Mouse (Mus musculus) spleen, postnatal 14 days (tissue): ENCODE measurements around the gene Zc3h4.
A peak's percentile ranks its signal among the peaks of the same experiment; 100 is the strongest.

ENCODE experiments used
- DNase-seq, 2 experiments: peaks; one replicate each; pipeline ENCODE4 v3.0.0; 2021 to 2022; ENCODE audit warnings: low spot score in 2 of 2

The Zc3h4 gene

GRCm38 (mm10) chr7:16433352-16433971 lies 32.8 kb downstream of the Zc3h4 start:
- no peak for DNase-seq

DNA sequence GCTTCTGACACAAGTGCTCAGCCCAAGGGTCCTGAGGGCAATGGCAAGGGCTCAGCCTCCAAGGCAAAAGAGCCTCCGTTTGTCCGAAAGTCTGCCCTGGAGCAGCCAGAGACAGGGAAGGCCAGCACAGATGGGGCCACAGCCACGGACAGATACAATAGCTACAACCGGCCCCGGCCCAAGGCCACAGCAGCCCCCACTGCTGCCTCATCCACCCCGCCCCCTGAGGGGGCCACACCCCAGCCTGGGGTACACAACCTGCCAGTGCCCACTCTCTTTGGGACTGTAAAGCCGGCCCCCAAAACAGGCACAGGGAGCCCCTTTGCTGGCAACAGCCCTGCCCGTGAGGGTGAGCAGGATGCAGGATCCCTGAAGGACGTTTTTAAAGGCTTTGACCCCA lies 34.4 kb downstream of the Zc3h4 start:
- no peak for DNase-seq

DNA sequence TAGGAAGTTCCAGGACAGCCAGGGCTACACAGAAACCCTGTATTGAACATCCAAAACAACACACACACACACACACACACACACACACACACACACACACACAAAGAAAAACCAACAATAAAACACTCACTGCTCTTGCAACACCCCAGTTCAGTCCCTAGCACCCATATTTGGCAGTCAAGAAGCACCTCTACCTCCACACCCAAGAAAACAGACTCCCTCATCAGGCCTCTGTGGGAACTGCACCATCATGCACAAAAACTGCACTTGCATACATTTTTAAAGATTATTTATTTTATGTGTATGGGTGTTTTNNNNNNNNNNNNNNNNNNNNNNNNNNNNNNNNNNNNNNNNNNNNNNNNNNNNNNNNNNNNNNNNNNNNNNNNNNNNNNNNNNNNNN lies 40.5 kb downstream of the Zc3h4 start:
- DNase-seq, result peak in 1 of 2 experiments; percentile 20

DNA sequence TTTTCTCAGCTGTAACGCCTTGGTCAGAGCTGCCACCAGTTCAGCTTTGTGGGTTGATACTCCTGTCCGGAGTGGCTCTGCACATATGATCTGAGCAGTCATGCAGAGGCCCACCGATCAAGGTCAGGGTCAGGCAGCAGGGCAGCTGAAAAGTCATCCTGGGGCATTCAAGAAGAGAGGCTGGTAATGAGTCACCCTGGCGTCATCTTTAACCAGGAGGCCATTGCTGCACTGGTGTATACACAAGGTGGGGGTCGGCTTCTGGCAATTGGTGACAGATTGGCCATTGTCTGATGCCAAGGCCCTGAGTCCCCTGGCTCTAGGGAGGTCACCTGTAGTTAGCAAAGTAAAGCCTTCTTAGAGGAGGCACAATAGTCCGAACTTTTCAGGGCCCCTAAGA lies 50.9 kb downstream of the Zc3h4 start:
- DNase-seq, result no peak

DNA sequence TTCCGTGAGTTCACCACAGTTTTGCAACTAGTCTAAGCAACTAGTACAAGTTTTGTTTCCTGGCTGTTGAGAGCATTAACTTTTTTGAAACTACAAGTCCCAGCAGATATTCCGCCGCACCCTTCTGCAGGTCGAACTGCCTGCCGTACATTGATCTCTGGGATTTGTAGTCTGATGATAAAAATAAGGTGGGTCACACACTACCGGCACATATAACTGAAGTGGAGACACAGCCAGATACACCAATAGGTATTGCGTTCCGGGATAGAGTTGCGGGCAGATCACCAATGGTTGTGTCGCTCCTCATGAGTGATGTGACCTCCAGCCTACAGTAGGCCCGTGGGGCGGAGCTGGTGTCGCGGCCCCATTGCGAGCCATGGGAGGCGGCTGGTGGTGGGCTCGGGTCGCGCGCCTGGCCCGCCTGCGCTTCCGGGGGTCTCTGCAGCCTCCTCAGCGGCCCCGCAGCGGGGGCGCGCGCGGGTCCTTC lies 51.9 kb downstream of the Zc3h4 start, which contains the start of gene Tmem160:
Gene Tmem160, plus strand, starts transcription at position 193 of the 487 bp plus-strand sequence.
- DNase-seq, result peak; percentile 61 to 75

GRCm38 (mm10) chr7:16453118-16453711 lies 52.5 kb downstream of the Zc3h4 start:
- no peak for DNase-seq

GRCm38 (mm10) chr7:16455016-16455415 lies 54.3 kb downstream of the Zc3h4 start:
- no peak for DNase-seq

- DNase-seq, result no peak
These were observed 55.6 kb downstream of the Zc3h4 start for GRCm38 (mm10) chr7:16456289-16456688.

DNA sequence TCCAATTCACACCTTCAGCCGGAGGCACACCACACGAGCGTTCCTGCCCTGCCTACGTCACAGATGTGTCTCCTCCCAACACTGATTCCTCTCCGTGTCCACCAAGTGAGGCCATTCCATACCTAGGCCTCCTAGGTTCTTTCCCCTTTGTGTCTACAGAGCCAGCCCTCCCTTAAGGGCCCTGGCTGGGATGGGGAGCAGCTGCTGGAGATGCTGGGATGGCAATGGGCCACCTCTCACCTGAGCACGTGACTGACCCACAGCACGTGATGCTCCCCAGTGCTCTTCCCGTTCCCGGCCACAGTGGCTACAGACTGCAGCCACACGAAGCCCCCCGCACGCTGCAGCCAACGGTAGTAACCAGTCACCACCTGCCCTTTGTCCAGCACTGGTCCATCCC lies 59.9 kb downstream of the Zc3h4 start:
- DNase-seq, result no peak

GRCm38 (mm10) chr7:16461151-16461550 lies 60.4 kb downstream of the Zc3h4 start:
- no peak for DNase-seq

- no peak for DNase-seq
These were observed 61.0 kb downstream of the Zc3h4 start for GRCm38 (mm10) chr7:16461705-16462104.

DNA sequence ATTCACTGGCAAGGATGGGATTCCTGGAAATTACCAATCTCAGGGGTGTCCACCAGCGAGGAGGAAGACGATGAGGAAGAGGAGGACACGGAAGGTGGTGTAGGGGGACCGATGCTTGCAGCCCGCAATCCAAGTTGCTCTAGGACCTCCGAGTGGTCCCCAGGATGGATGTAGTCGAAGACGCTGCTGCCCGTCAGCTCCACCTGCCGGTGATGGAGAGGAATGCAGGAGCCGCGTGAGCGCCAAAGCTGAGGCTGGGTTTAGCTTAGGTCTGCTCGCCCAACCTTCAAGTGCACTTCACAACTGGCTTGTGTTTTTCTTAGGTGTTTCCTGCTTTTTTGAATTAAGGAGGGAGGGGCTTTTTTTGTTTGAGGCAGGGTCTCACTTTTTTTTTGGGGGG lies 62.5 kb downstream of the Zc3h4 start:
- DNase-seq, result peak; percentile 63 to 79

DNA sequence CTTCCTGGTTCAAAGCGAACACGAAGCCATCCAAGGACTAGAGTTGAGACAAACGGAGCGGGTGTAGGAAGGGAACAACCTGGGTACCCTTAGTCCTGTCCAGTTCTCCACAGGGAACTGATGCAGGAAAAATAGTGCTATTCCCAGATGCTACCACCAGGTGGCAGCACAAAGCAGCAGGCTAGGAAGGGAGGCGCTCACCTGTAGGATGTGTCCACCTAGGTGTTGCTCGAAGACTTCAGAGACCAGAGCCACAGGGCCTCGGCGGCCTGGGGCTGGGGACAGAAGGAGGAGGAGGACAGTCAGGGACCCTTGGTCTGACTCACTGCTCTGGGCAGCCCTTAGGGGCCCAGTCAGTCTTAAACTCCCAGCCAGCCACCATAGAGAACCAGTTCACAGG lies 64.5 kb downstream of the Zc3h4 start:
- DNase-seq, result peak; percentile 46 to 68

DNA sequence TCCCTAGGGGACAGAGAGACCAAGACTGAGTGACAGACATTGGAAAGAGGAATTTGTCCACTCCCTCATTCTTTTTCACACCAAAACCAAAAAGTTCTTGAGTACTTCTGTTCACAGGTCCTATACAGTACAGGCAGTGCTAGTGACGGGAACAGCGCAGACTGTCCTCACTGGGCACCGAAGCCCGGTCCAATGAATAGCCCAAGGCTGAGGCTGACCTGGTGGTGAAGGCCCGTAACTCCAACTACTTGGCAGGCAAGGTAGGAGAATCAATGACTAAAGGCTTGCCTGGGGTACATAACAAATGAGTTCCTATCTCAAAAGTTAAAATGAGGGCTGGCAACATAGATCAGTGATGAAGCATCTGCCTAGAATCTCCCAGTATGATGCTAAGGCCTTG lies 64.9 kb downstream of the Zc3h4 start:
- no peak for DNase-seq

DNA sequence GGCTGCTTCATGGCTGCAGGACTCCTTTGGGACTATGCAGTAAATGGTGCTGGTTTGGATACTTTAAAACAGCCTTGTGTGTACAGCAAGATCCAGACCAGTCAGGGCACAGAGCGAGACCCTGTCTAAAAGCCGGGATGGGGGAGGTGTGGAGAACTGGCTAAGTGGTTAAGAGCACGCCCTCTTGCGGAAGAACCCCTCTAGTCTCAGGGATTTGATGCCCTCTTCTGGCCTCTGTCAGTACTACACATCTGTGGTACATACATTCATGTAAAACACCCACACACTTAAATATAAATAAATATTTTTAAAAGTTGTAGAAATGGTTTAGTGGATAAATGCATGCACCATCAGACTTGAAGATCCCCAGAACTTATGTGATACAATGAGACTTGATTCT lies 65.9 kb downstream of the Zc3h4 start:
- DNase-seq, result peak in 1 of 2 experiments; percentile 30

- no peak for DNase-seq
These were observed 67.4 kb downstream of the Zc3h4 start for GRCm38 (mm10) chr7:16468115-16468514.

- DNase-seq, result peak in 1 of 2 experiments; percentile 19
These were observed 70.8 kb downstream of the Zc3h4 start for GRCm38 (mm10) chr7:16471549-16471948.

- no peak for DNase-seq
These were observed 71.5 kb downstream of the Zc3h4 start for GRCm38 (mm10) chr7:16472116-16472709.

DNA sequence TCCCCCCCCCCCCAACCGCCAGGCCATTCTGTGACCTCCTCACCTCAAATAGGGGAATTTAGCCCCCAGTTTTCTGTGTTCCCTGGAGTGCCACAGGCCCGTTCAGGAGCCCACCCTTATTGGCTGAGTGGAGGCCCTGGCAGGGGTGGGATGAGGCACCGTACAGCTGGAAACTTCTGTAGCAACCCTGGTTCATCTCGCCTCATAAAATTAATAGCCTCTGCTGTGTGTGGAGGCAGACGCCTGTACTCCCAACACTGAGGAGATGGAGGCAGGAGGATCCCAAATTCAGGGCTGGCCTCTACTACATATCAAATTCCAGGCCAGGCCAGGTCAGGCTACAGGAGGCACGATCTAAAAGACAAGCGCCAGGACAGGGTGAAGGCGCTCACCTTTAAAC lies 73.1 kb downstream of the Zc3h4 start:
- DNase-seq, result no peak

- DNase-seq, result peak in 1 of 2 experiments; percentile 23
These were observed 73.7 kb downstream of the Zc3h4 start for GRCm38 (mm10) chr7:16474445-16474844.

DNA sequence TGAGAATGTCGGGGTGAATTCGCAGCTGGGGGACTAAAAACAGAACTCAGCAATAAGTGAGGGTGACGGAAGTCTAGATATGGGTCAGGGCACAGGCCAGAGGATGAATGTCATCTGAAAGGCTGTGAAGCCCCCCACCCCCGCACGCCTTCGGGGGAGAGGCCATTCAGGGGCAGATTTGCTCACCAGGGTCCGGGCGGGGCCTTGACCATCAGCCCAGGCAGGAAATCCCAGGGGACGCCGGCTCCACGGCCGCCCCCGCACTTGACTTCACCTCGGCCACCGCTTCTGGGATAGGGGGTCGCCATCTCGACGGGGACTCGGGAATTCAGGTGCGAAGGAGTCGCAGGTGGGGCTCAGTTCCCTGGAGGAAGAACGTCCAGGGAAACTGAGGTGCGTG lies 74.6 kb downstream of the Zc3h4 start:
- no peak for DNase-seq

DNA sequence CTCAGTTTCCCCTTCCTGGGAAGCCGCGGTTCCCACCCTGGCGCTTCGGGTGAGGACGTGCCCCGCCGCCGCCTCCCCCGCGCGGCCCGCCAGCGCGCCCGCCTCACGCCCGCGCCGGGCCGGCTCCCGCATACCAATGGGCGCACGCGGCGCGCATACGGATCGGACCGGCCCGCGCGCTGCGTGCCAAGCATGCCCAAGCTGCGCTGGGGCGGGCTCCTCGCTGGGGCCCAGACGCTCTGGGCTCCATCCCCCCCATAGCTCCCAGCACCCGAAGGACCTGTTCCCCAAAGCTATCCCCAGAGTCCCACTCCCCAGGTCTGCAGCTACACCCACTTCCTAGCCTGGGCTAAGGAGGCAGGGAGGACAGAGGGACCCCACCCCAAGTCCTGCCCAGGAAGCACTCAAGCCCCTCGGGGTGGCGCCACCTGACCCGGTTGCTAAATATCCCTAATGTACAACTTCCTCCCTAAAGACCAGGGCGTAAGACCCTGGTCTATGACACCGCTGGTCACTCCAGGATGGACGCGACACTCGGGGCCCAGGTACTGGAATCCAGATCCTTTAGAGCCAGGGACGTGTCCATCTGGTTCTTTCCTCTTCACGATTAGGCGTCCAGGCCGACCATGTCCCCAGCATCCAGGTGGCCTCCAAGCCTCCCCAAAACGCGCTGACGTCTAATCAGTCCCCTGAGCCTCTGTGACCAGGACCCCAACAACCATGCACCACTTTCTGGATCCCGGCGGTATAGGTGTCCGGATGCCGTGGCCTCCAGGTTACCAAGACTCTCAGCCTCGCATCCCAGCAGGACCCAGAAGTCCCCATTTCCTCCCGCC lies 75.3 kb downstream of the Zc3h4 start:
- no peak for DNase-seq
